Mouse (Mus musculus) heart, embryonic 12.5 days (tissue): ENCODE data around the gene Rfx4. TPM values are rescaled to one million over a fixed set of nuclear protein-coding genes. Genes with fewer than 3 reads are reported as not detected.

Experiments used
- ATAC-seq: fragments of 200-750 bp; cut with Nextera tagmentation; 2 replicates; pipeline ENCODE4 v1.8.0; 2017; ENCODE audit warnings: moderate TSS enrichment, moderate library complexity; ENCODE audit not compliant: insufficient number of reproducible peaks, low FRiP score
- H3K27ac ChIP-seq: fragments of 300-500 bp; sonication (generic); 2 replicates; pipeline ENCODE4 v1.5.1; 2016; ENCODE audit warnings: mild to moderate bottlenecking, moderate library complexity; ENCODE audit not compliant: poor library complexity, severe bottlenecking
- H3K27me3 ChIP-seq: fragments of 300-500 bp; sonication (generic); replicated peaks from 2 replicates; pipeline ENCODE4 v1.6.1; 2016; ENCODE audit warnings: mild to moderate bottlenecking, moderate library complexity
- H3K36me3 ChIP-seq: fragments of 300-500 bp; sonication (generic); 2 replicates; pipeline ENCODE4 v1.6.1; 2016; ENCODE audit warnings: mild to moderate bottlenecking, moderate library complexity
- H3K4me1 ChIP-seq: fragments of 300-500 bp; sonication (generic); replicated peaks from 2 replicates; pipeline ENCODE4 v1.6.1; 2016; ENCODE audit warnings: mild to moderate bottlenecking
- H3K4me2 ChIP-seq: fragments of 300-500 bp; sonication (generic); 2 replicates; pipeline ENCODE4 v1.6.1; 2016; ENCODE audit warnings: mild to moderate bottlenecking, moderate library complexity
- H3K4me3 ChIP-seq: fragments of 300-500 bp; sonication (generic); 2 replicates; pipeline ENCODE4 v1.5.1; 2016; ENCODE audit warnings: mild to moderate bottlenecking
- H3K9ac ChIP-seq: fragments of 300-500 bp; sonication (generic); 2 replicates; pipeline ENCODE4 v1.6.1; 2016; ENCODE audit warnings: mild to moderate bottlenecking, moderate library complexity
- H3K9me3 ChIP-seq: fragments of 300-500 bp; sonication (generic); replicated peaks from 2 replicates; pipeline ENCODE4 v1.6.1; 2016; ENCODE audit warnings: mild to moderate bottlenecking, moderate library complexity
- WGBS: fragments of 180-500 bp; shearing (Covaris S2); methylation state at CpG from one replicate; pipeline ENCODE4 v1.1.7; 2016; 5-methylcytosine and 5-hydroxymethylcytosine counted together
- polyA plus RNA-seq: library from polyadenylated mRNA; unstranded; fragments of >200 nt; fragmentation: Nextera tagmentation; extraction: Ambion mirVana; gene quantifications from 2 replicates; pipeline ENCODE4 v1.2.1, GENCODE M21; 2016

Gene Rfx4
- polyA plus RNA-seq, 1 experiment from 2014 or later: 0.19 TPM

- Histone ChIP-seq H3K4me1 (no peaks in the 10 kb centered on the region), H3K9ac (no peak overlapping the region), H3K9me3 (no peaks in the 10 kb centered on the region), H3K4me3 (no peak overlapping the region), H3K27ac (no peak overlapping the region), H3K4me2 (no peak overlapping the region), H3K27me3 (no peaks in the 10 kb centered on the region), H3K36me3 (no peaks in the 10 kb centered on the region)
- ATAC-seq: no peak
- 60% methylated on average over 4 of the region's 4 CpGs for WGBS
These were observed 60.0 kb downstream of the Rfx4 start for GRCm38 (mm10) chr10:84815676-84816436.

GRCm38 (mm10) chr10:84817086-84817869, 61.4 kb downstream of the Rfx4 start:
- no peak for ATAC-seq
- no peaks in the 10 kb centered on the region for H3K27me3 ChIP-seq
- no peaks in the 10 kb centered on the region for H3K4me1 ChIP-seq
- no peaks in the 10 kb centered on the region for H3K36me3 ChIP-seq
- H3K4me2 ChIP-seq: no peak overlapping the region
- WGBS: 77% methylated on average over 7 of the region's 7 CpGs
- no peak overlapping the region for H3K9ac ChIP-seq
- H3K4me3 ChIP-seq: no peak overlapping the region
- no peak overlapping the region for H3K27ac ChIP-seq
- H3K9me3 ChIP-seq: no peaks in the 10 kb centered on the region

- Histone ChIP-seq H3K36me3 (no peaks in the 10 kb centered on the region), H3K4me3 (no peak overlapping the region), H3K4me1 (no peaks in the 10 kb centered on the region), H3K9ac (no peak overlapping the region), H3K4me2 (no peak overlapping the region), H3K9me3 (no peaks in the 10 kb centered on the region), H3K27ac (no peak overlapping the region), H3K27me3 (no peaks in the 10 kb centered on the region)
- WGBS: 47% methylated on average over 6 of the region's 6 CpGs
- ATAC-seq: no peak
These were observed 63.8 kb downstream of the Rfx4 start for GRCm38 (mm10) chr10:84819669-84820068.

DNA sequence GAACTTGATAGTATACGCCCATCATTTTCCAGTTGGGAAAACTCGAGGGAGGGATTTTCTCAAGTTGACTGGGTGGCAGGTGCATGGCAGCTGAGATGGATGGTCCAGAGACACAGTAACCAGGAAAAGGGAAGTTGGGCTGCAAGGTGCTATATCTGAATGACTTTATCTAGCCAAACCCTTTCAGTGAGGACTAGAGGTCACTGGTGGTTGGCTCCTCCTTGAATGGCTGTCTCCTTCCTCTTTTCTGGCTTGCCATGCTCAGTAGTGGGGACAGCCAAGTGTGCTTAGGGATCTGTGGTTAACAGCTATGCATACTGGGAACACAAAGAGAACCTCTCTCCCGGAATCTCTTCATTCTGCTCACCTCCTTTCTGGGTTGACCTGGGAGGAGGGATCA, 64.4 kb downstream of the Rfx4 start:
- H3K36me3 ChIP-seq: no peaks in the 10 kb centered on the region
- no peaks in the 10 kb centered on the region for H3K4me1 ChIP-seq
- H3K9me3 ChIP-seq: no peaks in the 10 kb centered on the region
- H3K9ac ChIP-seq: no peak overlapping the region
- no peaks in the 10 kb centered on the region for H3K27me3 ChIP-seq
- no peak overlapping the region for H3K4me3 ChIP-seq
- no peak for ATAC-seq
- no peak overlapping the region for H3K27ac ChIP-seq
- H3K4me2 ChIP-seq: no peak overlapping the region
- 61% methylated on average over 3 of the region's 3 CpGs for WGBS

- WGBS: 64% methylated on average over 9 of the region's 9 CpGs
- Histone ChIP-seq H3K4me3 (no peak overlapping the region), H3K4me2 (no peak overlapping the region), H3K9me3 (no peaks in the 10 kb centered on the region), H3K27ac (no peak overlapping the region), H3K9ac (no peak overlapping the region), H3K36me3 (no peaks in the 10 kb centered on the region), H3K27me3 (no peaks in the 10 kb centered on the region), H3K4me1 (no peaks in the 10 kb centered on the region)
- ATAC-seq: no peak
These were observed 66.9 kb downstream of the Rfx4 start for GRCm38 (mm10) chr10:84822741-84823151.

- Histone ChIP-seq H3K4me2 (no peak overlapping the region), H3K27me3 (no peaks in the 10 kb centered on the region), H3K4me1 (no peaks in the 10 kb centered on the region), H3K36me3 (no peaks in the 10 kb centered on the region), H3K4me3 (no peak overlapping the region), H3K9ac (no peak overlapping the region), H3K27ac (no peak overlapping the region), H3K9me3 (no peaks in the 10 kb centered on the region)
- WGBS: 42% methylated on average over 4 of the region's 4 CpGs
- ATAC-seq: no peak
These were observed 67.8 kb downstream of the Rfx4 start for GRCm38 (mm10) chr10:84823621-84824020.

DNA sequence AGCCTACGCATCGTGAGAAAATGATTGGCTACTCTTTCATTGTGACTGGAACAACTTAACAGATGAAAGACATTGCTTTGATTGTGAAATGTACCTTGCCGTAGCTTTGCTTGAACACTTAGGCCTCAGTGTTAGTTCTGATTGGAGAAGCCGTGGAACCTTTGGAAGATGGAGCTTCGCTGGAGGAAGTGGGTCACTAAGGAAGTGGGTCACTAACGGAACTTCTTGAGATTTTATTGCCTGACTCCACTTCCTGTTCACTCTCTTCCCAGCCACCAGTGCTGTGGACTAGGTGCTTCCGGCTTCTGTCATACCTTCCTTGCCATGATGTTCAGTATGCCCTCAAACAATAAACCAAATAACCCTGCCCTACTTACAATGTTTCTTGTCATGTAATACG, 73.1 kb downstream of the Rfx4 start:
- Histone ChIP-seq H3K36me3 (no peaks in the 10 kb centered on the region), H3K27ac (no peak overlapping the region), H3K9me3 (no peaks in the 10 kb centered on the region), H3K4me2 (no peak overlapping the region), H3K9ac (no peak overlapping the region), H3K27me3 (no peaks in the 10 kb centered on the region; the same call in none of the 2 replicates), H3K4me3 (no peak overlapping the region), H3K4me1 (no peaks in the 10 kb centered on the region)
- no peak for ATAC-seq
- 70% methylated on average over 8 of the region's 8 CpGs for WGBS

- WGBS: 51% methylated on average over 6 of the region's 6 CpGs
These were observed 79.7 kb downstream of the Rfx4 start for GRCm38 (mm10) chr10:84835596-84835995.

DNA sequence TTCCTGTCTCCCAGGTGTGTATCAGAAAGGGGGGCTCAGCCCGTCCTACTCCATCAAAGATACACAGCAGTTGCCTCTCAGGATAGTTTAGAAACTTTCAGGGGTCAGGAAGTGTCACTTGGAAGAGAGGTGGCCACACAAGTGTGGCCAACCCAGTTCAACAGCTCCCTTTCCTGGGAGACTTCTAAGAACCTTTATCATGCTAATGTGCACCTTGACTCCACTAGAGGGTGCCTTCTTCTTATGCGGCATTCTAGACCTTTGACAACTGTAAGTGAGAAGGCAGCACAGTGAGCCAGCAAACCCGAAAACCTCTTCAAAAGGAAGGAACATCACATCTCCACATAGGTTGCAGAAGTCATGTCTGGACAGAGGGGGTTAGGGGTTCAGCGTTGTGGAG, 80.2 kb downstream of the Rfx4 start:
- no peak overlapping the region for H3K4me3 ChIP-seq
- peaks cover 4% of the 10 kb centered on the region; the same call in 1 of the 2 replicates for H3K4me1 ChIP-seq
- H3K9ac ChIP-seq: no peak overlapping the region
- ATAC-seq: no peak
- 25% methylated on average over 4 of the region's 4 CpGs for WGBS
- H3K9me3 ChIP-seq: no peaks in the 10 kb centered on the region
- no peak overlapping the region for H3K4me2 ChIP-seq
- H3K27ac ChIP-seq: no peak overlapping the region
- H3K36me3 ChIP-seq: no peaks in the 10 kb centered on the region
- peaks cover 7% of the 10 kb centered on the region for H3K27me3 ChIP-seq

More at GRCm38 (mm10) chr10:84835596-84835995, 79.7 kb downstream of the Rfx4 start:
- H3K36me3 ChIP-seq: no peaks in the 10 kb centered on the region
- peaks cover 7% of the 10 kb centered on the region for H3K27me3 ChIP-seq
- H3K27ac ChIP-seq: no peak overlapping the region
- H3K4me2 ChIP-seq: no peak overlapping the region
- no peak overlapping the region for H3K4me3 ChIP-seq
- ATAC-seq: no peak
- peaks cover 4% of the 10 kb centered on the region; the same call in 1 of the 2 replicates for H3K4me1 ChIP-seq
- H3K9me3 ChIP-seq: no peaks in the 10 kb centered on the region
- no peak overlapping the region for H3K9ac ChIP-seq

- 75% methylated on average over 2 of the region's 2 CpGs for WGBS
- no peak overlapping the region for H3K9ac ChIP-seq
- H3K9me3 ChIP-seq: no peaks in the 10 kb centered on the region
- H3K4me1 ChIP-seq: peaks cover 4% of the 10 kb centered on the region; the same call in 1 of the 2 replicates
- H3K27me3 ChIP-seq: peaks cover 7% of the 10 kb centered on the region
- no peak overlapping the region for H3K27ac ChIP-seq
- no peak overlapping the region for H3K4me3 ChIP-seq
- H3K36me3 ChIP-seq: no peaks in the 10 kb centered on the region
- no peak overlapping the region for H3K4me2 ChIP-seq
- no peak for ATAC-seq
These were observed 81.5 kb downstream of the Rfx4 start for GRCm38 (mm10) chr10:84837355-84837754.

DNA sequence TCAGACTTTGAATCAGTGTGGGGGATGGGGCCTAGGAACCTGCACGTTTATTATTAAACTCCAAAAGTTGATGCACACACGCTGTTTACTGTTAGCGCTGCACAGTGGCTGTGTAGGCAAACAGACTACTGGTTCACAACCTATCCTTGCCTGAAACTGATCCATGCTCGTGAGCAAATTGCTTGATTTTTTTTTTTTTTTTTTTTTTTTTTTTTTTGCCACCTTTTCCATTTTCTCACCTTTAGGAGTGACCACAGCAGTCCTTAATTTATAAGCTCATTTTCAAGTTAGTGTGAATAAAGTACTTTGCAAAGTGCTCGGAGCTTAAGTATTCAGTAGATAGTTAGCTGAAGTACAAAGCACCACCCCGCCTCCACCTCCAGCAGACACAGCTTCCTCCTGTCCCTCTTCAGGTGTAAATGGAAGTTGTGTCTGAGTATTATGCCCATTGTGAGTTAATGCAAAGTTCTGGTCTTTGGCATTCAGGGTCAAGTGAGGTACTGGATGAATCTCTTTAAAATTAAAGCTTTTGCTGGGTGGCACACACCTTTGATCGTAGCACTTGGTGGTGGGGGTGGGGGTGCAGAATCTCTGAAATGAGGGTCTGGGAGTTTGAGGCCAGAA, 83.1 kb downstream of the Rfx4 start:
- no peak overlapping the region for H3K4me3 ChIP-seq
- WGBS: 54% methylated on average over 7 of the region's 7 CpGs
- no peak overlapping the region for H3K4me2 ChIP-seq
- peaks cover 9% of the 10 kb centered on the region for H3K27me3 ChIP-seq
- no peak overlapping the region for H3K27ac ChIP-seq
- H3K9ac ChIP-seq: no peak overlapping the region
- ATAC-seq: no peak
- peaks cover 4% of the 10 kb centered on the region; the same call in 1 of the 2 replicates for H3K4me1 ChIP-seq
- H3K36me3 ChIP-seq: no peaks in the 10 kb centered on the region
- H3K9me3 ChIP-seq: no peaks in the 10 kb centered on the region
